Mouse (Mus musculus) erythroblast, adult 5-6 weeks (primary cell): ENCODE data around the gene Cnih2. TPM values are rescaled to one million over a fixed set of nuclear protein-coding genes. Genes with fewer than 3 reads are reported as not detected.
A peak's percentile ranks its signal among the peaks of the same experiment; 100 is the strongest.
"Not testable (repeated sequence)": the region's sequence is repeated elsewhere in the genome, so short reads cannot be mapped to it uniquely, and the experiment has no call there.

Experiments
- ATAC-seq: replicated peaks from 2 replicates; pipeline ENCODE4 v1.8.0; 2016; ENCODE audit warnings: moderate number of reproducible peaks, mild to moderate bottlenecking, moderate TSS enrichment, inconsistent platforms; ENCODE audit not compliant: poor library complexity, low FRiP score, severe bottlenecking
- total RNA-seq, 2 experiments: library from RNA; stranded (forward) in 1 of 2; stranded (reverse) in 1 of 2; fragments of 150-400 nt in 1 of 2; fragments of 200-764, 138-1000 nt in 1 of 2; gene quantifications; 2 replicates each; pipeline versions ENCODE4 v1.2.3 to v1.2.4; 2015 to 2017; ENCODE audit warnings: low replicate concordance in 2 of 2

The Cnih2 gene
- total RNA-seq, 2 experiments from 2014 or later = not detected

DNA sequence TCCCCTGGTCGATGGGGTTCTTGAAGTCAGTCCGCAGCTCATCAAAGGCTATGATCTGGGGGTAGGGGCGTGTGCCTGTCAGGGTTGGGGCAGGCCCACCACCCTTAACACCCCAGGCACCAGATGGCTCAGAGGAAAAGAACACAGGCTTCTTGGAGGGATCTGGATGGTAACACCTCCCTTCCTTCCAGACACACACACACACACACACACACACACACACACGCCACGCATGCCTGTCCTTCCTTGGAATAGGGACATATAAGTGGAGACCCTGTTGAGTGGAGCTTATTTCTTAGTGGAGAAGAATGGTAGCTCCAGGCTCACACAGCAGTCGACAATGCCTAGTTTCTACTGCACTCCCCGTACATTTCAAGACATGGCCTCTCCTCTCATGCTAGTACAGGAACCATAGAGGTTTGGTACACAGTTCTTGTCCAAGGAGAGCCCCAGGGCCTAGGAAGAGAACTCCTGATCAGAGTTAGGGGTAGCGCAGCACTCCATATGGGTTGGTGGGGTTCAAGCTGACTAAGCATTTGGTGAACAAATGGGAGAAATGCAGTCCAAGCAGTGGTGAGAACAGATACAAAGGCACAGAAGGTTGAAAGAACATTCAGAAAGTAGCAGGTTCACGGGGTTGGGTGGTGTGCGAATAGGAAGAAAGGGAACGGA lies 3.4 kb downstream of the Cnih2 start:
- no peak for ATAC-seq

DNA sequence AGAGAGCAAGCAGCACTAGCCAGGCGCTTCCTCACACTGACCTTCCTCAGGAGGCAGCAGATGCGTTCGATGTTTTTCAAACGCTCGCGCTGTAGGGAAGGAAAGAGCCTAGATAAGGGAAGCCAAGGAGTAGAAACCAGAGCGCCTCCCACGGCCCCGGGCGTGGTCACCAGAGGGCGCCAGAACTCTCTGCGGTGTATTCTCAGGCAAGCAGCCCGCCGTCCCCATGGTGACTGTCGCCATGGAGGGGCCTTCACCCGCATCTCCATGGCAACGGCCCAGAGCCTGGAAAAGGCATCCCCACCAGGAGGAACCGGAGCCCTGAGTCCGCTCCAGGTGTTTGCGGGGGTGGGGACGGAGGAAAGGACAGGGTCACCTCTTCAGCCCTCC lies 4.1 kb downstream of the Cnih2 start:
- ATAC-seq = peak; percentile 74

DNA sequence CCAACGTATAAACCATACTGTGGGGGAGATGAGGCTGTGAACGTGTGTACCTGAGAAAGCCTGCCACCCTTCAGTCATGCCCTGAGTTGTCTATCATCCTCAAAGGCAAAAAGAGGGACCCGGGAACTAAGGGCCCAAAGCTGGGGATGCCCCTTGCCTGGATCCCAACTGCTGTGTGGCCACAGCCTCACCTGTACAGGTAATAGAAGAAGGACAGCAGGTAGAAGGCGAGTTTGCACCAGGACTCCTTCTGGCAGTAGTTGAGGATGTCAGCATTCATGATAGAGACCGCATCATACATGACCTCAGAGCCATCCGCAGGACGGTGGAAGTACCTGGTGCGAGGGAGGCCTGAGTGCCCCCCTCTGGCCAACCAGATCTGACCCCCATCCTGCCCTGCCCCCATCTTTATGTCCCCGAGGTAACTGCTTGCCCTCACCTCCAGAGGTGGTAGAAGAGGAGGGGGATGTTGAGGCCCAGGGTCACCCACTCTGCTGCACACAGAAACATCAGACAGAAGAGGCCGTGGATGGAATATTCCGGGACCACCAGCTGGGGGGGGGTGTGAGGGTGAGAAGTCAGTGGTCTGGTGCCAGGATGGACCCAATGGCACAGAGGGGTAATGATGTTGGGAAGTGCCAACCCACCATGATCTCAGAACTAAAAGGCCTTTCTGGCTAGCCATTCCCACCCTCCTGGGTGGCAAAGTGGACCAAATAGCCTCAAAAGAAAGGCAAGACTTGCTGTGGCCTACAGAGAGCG lies 4.7 kb downstream of the Cnih2 start:
- ATAC-seq = 0 out of 2 replicates have a peak, but pooled peaks have one; percentile 2

- no peak for ATAC-seq
Observed at GRCm38 (mm10) chr19:5092083-5092482, 6.2 kb downstream of the Cnih2 start.

DNA sequence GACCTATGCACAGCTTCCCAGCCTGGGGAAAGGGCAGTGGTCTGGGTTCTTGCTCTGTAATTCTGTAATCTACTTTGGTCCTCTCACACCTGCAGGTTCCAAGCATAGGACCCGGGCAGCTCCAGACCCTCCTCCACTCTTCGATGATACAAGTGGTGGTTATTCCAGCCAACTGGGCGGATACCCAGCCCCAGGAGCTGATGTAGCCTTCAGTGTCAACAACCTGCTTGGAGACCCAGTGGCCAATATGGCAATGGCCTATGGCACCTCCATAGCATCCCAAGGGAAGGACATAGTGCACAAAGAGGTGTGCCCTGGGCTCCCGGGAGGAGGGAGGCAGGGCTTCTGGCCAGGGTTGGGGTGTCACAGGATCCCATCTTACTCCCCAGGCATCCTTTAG lies 9.0 kb downstream of the Cnih2 start:
- no peak for ATAC-seq

DNA sequence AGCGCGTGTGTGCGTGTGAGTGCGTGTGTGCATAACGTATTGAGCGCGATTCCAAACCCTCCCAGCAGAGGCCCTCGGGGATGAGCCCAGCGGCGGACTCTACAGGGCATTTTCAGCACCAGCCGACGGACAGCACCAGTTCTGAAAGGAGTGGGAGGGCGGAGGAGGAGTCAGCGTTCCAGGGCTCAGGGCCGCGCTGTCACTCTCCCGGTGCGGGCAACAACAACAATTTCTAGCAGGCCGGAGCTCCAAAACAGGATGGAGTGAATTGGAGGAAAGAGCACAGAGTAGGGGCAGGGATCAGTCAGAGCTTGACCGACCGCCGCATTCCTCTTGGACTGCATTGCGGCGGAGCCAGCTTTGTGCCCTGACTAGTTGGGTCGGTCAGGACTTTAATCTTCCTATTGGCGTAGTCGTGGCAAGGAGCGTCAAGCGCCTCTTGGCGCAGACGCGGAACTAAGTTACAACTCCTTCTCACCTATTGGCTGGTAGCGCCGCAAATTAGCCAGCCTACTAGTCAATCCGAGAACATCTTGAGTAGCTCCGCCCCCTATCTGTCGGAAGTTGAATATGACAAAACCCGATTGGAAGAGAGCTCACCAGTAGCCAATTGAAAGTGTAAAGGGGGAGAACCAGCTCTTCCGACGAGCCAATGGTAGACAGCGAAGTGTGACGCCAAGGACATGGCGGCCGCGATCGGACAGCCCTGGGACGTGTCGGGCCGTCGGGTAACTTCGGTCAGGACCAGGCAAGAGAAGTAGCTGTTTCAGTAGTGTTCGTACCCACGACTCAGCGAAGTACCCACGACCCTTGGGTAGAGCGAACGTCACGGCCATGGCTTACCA lies 10.2 kb downstream of the Cnih2 start, which contains the start of gene Yif1a:
Gene Yif1a (plus strand): TSS at position 655 of the 845 bp plus-strand sequence.
- ATAC-seq = peak; percentile 88

GRCm38 (mm10) chr19:5086533-5086932 lies 11.8 kb downstream of the Cnih2 start:
- not testable (repeated sequence) for ATAC-seq

DNA sequence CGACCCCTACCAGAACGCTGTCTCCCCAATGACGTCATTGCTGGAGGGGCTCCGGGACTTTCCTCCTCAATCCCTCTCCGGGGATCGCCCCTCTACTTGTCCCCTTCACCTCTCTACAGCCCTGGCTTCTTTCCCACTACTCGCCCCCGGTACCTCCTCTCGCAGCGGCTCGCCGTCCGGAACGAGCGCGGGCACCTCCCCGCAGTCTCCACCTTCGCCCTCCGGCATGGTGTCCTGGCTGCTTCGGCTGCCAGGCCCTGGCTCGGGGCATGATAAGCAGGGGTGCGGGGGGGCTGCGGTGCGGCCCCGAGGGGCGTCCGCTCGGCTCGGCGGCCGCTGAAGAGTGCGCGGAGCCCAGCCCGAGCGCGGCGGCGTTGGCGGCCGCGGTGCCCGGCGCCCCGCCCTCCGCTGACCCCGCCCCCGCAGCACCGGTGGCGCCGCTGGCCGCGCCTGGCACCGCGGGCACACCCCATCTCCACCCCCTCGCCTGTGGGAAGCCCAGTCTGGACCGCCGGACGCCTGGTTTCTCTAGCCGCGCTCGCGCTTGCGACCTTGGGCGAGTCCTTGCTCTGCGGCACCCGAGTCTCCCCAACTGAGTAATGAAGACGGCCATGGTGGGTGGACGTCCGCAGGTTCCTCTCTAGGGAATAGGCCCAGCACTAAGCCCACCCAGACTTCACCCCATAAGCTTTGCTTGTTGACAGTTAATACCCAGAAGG lies 13.0 kb downstream of the Cnih2 start, which contains the start of gene Tmem151a:
Gene Tmem151a (minus strand): TSS at position 387 of the 719 bp plus-strand sequence.
- ATAC-seq = 0 out of 2 replicates have a peak, but pooled peaks have one; percentile 33

- no peak for ATAC-seq
Observed at GRCm38 (mm10) chr19:5084834-5085144, 13.5 kb downstream of the Cnih2 start.

DNA sequence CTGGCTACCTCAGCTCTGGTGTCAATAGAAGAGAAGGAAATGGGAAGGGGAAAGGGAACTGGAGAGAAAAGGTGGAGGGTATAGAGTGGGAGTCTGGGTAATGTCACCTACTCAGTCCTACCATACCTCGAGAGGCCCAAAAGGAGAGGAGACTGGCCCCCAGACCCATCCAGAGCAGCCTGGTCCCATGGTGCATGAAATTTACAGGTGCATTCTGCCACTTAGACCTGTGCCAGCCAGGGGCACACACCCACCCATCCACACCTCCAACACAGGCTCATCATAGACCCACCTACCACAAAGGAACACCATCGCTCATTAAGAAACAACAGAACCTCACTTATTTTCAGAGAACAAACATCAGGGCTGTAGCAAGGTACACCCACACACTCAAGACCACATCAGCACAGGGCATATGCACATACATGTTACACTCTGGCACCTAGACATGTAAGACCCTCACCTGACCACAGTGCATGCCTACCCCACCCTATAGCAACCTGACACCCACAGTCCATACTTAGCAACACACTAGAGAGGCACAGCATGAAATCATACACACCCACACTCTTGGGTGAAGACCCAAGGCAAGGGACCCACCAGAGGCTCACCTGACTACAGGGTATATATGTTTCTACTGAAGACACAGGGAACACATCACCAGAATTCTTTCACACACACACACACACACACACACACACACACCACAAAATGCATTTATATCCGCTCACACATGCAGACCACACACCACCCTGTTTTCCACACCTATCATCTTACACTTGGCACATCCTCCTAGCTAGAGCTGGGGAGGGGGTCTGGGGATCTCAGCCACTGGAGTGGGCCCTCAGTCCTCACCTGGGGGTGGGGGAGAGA lies 14.1 kb downstream of the Cnih2 start:
- no peak for ATAC-seq

- no peak for ATAC-seq
Observed at GRCm38 (mm10) chr19:5082596-5082995, 15.7 kb downstream of the Cnih2 start.

GRCm38 (mm10) chr19:5082005-5082404 lies 16.3 kb downstream of the Cnih2 start:
- ATAC-seq = no peak

DNA sequence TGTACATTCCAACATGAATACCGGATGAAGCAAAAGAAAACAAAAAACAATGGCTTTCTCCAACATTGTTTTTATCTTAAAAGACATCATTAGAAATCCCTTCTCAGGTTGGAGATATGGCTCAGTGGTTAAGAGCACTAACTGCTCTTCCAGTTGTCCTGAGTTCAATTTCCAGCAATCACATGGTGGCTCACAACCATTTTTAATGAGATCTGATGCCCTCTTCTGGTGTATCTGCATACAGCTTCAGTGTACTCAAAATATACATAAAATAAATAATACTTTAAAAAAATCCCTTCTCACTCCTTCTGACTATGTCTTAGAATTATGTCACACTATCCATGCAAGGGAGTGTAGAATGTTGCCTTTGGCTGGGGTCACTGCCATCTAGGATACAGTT lies 19.0 kb downstream of the Cnih2 start:
- no peak for ATAC-seq

GRCm38 (mm10) chr19:5073518-5073917 lies 24.8 kb downstream of the Cnih2 start:
- no peak for ATAC-seq

DNA sequence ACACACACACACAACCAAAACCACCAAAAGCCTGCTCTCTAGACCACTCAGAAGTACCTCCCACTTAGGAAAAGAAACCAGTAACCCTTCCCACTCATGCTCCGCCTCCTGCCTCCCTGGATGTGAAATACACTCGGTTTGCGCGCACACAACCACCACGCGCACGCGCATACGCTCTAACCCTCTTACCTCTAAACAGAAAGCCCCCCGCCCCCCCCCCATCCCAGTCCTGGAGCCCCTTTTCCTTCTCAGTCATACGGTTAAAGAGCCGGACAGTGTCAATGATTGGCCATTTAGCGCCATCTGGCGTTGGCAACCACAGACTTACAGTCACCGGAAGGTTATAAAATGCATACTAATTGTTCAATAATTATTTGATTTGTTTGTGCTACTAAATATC lies 25.3 kb downstream of the Cnih2 start:
- ATAC-seq = 0 out of 2 replicates have a peak, but pooled peaks have one; percentile 40

- 0 out of 2 replicates have a peak, but pooled peaks have one; percentile 13 for ATAC-seq
Observed at GRCm38 (mm10) chr19:5072389-5073019, 25.8 kb downstream of the Cnih2 start.

DNA sequence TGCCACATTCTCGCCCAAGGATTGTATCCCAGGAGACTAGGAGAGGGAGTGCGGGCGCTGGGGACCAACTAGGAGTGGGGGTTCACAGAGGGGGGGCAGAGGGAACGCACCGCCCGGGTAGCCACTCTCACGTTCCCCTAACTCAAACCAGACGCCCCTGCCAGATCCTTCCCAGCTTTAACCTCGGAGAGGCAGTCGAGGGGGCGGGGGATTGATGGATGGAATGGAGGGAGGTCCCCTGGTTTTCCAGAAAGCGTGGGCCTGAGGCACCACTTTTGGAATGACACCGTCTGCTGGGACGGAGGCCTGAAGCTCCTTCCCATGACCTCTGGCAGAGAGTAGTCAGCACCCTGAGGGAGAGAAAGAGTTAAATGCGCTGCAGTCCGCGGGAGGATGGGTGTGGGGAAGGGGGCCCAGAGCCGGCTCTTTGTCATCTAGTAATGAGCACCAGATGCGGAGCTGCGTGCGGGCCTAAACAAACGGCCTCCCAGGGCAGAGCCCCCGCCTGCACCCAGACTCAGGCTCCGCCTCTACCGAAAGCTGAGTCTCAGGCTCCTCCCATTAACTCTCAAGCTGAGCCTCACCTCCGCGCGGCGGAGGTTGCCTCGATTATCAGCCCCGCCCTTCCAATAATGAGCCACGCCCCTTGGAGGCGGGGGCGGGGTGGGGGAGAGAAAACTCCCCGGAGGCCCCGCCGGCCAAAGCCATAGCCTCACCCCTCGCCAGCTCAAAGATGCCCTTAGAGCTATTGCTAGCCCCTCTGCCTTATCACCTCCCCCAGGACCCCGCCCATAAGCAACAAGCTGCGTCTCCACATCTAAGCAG lies 26.6 kb downstream of the Cnih2 start:
- peak; percentile 74 for ATAC-seq
